Mouse (Mus musculus): ENCODE measurements at regions not wholly inside any gene's neighbourhood (a gene's known extent, or its start where the extent isn't known, plus 50 kb on each side); places are given as distances from the start of the nearest gene placed in this dataset.

GRCm38 (mm10) chr6:147755750-147756523 is 280.3 kb downstream of the Ccdc91 start:
- TF ChIP-seq POLR2A (IDR thresholded peaks at IDR 0.05; ENCODE audit: control insufficient read depth, low read depth, low read length) (no peak), CTCF (IDR thresholded peaks at IDR 0.05; ENCODE audit: control insufficient read depth, insufficient read depth, insufficient replicate concordance, low read depth, low read length) (no peak)
